Mouse (Mus musculus): Measurements from ENCODE around the gene Lrtm1.

DNA sequence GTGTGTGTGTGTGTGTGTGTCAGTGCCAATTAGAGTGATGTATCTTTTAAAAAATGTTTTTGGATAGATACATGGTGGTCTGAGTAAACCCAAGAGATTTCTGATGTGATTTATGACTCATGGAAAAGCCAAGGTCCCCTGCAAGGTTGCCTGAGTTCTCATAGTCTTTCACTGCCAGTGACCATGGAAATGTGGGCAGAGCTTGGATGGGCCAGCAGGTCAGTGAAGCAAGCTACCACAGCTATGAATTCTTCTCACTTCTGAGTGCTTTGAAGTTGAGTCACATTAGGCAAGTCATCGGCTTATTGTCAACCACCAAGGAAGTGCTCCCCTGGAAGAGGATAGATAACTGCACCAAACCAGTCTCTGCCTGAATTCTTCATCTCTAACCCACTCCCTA, 64.2 kb downstream of the Lrtm1 start:
- no peak for TF ChIP-seq ZNF384 (IDR thresholded peaks at IDR 0.05; ENCODE audit: low read depth, low read length)
- no peak for TF ChIP-seq MAFK (IDR thresholded peaks at IDR 0.05; ENCODE audit: insufficient read depth, low read depth, low read length)
- no peak for TF ChIP-seq HCFC1 (IDR thresholded peaks at IDR 0.05; ENCODE audit: borderline replicate concordance, insufficient read depth, low read length)
